Mouse (Mus musculus) liver, postnatal 0 days (tissue): ENCODE data around the gene Tle6. TPM values are rescaled to one million over a fixed set of nuclear protein-coding genes. Genes with fewer than 3 reads are reported as not detected.

Experiments used
- ATAC-seq: fragments of 200-750 bp; cut with Nextera tagmentation; 2 replicates; pipeline ENCODE4 v1.8.0; 2017; ENCODE audit warnings: mild to moderate bottlenecking, moderate library complexity
- DNase-seq: peaks from one replicate; pipeline ENCODE4 v3.0.0-alpha.2; 2016
- H3K27ac ChIP-seq: fragments of 300-500 bp; sonication (generic); 2 replicates; pipeline ENCODE4 v1.5.1; 2014; ENCODE audit warnings: antibody characterized with exemption, moderate library complexity, mild to moderate bottlenecking, low read depth
- H3K27me3 ChIP-seq: fragments of 300-500 bp; sonication (generic); 2 replicates; pipeline ENCODE4 v1.6.1; 2014; ENCODE audit warnings: low read length, control low read depth, mixed read lengths; ENCODE audit not compliant: insufficient read depth
- H3K36me3 ChIP-seq: fragments of 300-500 bp; sonication (generic); replicated peaks from 2 replicates; pipeline ENCODE4 v1.6.1; 2014; ENCODE audit warnings: mild to moderate bottlenecking, control low read depth, low read length, moderate library complexity, mixed read lengths; ENCODE audit not compliant: insufficient read depth
- H3K4me1 ChIP-seq: fragments of 300-500 bp; sonication (generic); 2 replicates; pipeline ENCODE4 v1.6.1; 2014; ENCODE audit warnings: antibody characterized with exemption, mild to moderate bottlenecking, control low read depth; ENCODE audit not compliant: insufficient read depth
- H3K4me2 ChIP-seq: fragments of 300-500 bp; sonication (generic); 2 replicates; pipeline ENCODE4 v1.6.1; 2014; ENCODE audit warnings: low read depth, mild to moderate bottlenecking, low read length, moderate library complexity, mixed read lengths
- H3K4me3 ChIP-seq: fragments of 300-500 bp; sonication (generic); 2 replicates; pipeline ENCODE4 v1.5.1; 2014; ENCODE audit warnings: low read depth, low read length
- H3K9ac ChIP-seq: fragments of 300-500 bp; sonication (generic); replicated peaks from 2 replicates; pipeline ENCODE4 v1.6.1; 2014; ENCODE audit warnings: mild to moderate bottlenecking, moderate library complexity
- H3K9me3 ChIP-seq: fragments of 300-500 bp; sonication (generic); 2 replicates; pipeline ENCODE4 v1.6.1; 2016; ENCODE audit warnings: mild to moderate bottlenecking, control low read depth, low read length, mixed read lengths
- CTCF ChIP-seq: sonication (generic); IDR thresholded peaks from 2 replicates; pipeline ENCODE4 v1.5.1; 2016; ENCODE audit warnings: antibody characterized with exemption, low read depth
- EP300 ChIP-seq: IDR thresholded peaks from 2 replicates; pipeline ENCODE4 v1.6.1; 2016; ENCODE audit warnings: antibody characterized with exemption, low read depth, mild to moderate bottlenecking
- WGBS: fragments of 180-500 bp; shearing (Covaris S2); extraction: QIAGEN DNeasy Blood & Tissue Kit; methylation state at CpG from one replicate; pipeline ENCODE4 v1.1.7; 2014; ENCODE audit not compliant: insufficient replicate concordance; 5-methylcytosine and 5-hydroxymethylcytosine counted together
- polyA plus RNA-seq: library from polyadenylated mRNA; unstranded; fragments of >200 nt; fragmentation: Nextera tagmentation; extraction: Ambion mirVana; gene quantifications from 2 replicates; pipeline ENCODE4 v1.2.1, GENCODE M21; 2015

Tle6 gene
- polyA plus RNA-seq, 1 experiment from 2014 or later, result 3.0 TPM

DNA sequence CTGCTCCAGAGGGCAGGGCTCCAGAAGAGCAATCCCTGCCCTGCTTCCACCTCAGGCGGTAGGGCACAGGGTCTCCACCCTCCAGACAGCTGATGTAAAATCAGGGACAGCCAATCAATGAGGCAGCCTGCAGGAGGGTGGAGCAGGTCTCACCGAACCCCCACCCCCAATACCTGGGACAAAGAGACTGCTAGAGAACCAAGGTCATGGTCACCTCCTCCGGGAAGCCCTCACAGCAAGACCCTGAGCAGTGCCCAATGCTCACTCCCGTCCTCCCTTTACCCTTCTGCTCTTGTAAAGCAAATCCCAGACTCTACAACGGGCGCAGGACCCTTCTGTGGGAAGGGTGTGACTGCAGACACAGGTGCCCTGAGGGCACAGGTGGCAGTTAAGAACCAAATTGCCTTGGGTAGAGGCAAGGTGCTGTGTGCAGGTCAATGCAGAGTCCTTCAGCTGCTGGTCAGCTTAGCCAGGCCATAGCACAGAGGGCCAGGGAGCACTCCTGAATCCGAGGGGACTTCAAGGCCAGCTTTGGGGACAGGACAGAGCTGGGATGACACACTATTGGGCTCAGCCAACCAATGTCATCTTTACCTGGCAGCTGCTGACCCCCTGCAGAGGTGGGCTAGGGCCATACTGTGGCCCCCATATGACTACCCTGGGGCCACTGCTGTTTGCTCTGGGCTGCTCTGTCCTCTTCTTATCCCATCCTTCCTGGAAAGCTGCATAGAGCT lies 58.0 kb downstream of the Tle6 start:
- H3K27me3 ChIP-seq, result no peaks in the 10 kb centered on the region
- H3K9ac ChIP-seq, result peak overlapping the region; percentile 80
- H3K4me2 ChIP-seq, result peak overlapping the region; percentile 99
- H3K4me1 ChIP-seq, result peaks cover 50% of the 10 kb centered on the region
- H3K9me3 ChIP-seq, result no peaks in the 10 kb centered on the region
- ATAC-seq (no peak), DNase-seq (no peak)
- TF ChIP-seq EP300 (no peak), CTCF (no peak)
- 70% methylated on average over 7 of the region's 7 CpGs for WGBS
- H3K27ac ChIP-seq, result peak overlapping the region; percentile 74
- no peak overlapping the region for H3K4me3 ChIP-seq
- H3K36me3 ChIP-seq, result peaks cover 10% of the 10 kb centered on the region; the same call in 1 of the 2 replicates

DNA sequence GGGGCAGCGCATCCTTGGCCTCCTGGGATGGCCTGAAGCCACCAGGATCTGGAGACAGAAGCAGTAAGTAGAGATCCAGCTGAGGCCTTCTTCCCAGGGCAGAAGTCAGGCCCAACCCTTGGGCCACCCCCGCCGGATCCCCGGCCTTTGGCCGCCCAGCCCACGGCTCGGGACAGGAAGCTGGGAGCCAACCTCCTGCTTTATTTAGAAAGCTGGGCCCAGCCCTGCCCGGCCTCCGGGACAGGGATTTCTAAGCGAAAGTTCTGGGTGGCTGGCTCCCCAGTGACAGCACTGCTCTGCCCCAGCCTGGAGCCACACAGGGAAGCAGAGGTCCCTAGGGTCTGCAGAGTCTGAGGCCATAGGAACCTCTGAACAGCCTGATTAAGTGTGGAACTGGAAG lies 59.1 kb downstream of the Tle6 start:
- H3K27ac ChIP-seq, result peak overlapping the region; percentile 74
- ATAC-seq (no peak), DNase-seq (peak; percentile 57)
- peak overlapping the region; percentile 99 for H3K4me2 ChIP-seq
- peaks cover 10% of the 10 kb centered on the region; the same call in 1 of the 2 replicates for H3K36me3 ChIP-seq
- WGBS, result 44% methylated on average over 10 of the region's 10 CpGs
- H3K27me3 ChIP-seq, result no peaks in the 10 kb centered on the region
- H3K9ac ChIP-seq, result peak overlapping the region; percentile 80
- H3K4me1 ChIP-seq, result peaks cover 50% of the 10 kb centered on the region
- no peak overlapping the region for H3K4me3 ChIP-seq
- no peaks in the 10 kb centered on the region for H3K9me3 ChIP-seq
- TF ChIP-seq EP300 (no peak), CTCF (no peak)

DNA sequence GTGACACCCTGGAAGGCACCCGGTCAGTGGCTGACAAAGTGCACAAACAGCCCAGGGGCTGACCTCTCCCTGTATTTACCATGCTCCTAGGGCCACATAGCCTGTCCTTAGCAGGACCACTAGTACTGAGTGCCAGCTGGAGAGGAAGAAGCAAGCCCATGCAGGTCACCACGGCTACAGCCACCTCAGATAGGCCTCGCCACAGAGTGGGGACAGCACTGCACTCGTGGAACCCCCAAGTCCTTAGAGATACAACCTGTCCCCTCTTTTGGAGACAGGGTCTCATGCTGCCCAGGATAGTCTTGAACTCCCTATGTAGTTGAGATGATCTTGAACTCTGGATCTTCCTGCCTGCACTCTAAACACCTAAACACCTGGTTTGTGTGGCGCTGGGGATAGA lies 59.5 kb downstream of the Tle6 start:
- H3K4me3 ChIP-seq, result no peak overlapping the region
- no peak for DNase-seq

More for the DNA sequence above, 59.5 kb downstream of the Tle6 start:
- H3K27ac ChIP-seq, result peak overlapping the region; percentile 74
- H3K9me3 ChIP-seq, result no peaks in the 10 kb centered on the region
- H3K4me2 ChIP-seq, result peak overlapping the region; percentile 99
- H3K4me1 ChIP-seq, result peaks cover 46% of the 10 kb centered on the region
- TF ChIP-seq EP300 (no peak), CTCF (no peak)
- H3K9ac ChIP-seq, result peak overlapping the region; percentile 80; the same call in 1 of the 2 replicates
- ATAC-seq, result no peak
- WGBS, result 63% methylated on average over 5 of the region's 5 CpGs
- no peaks in the 10 kb centered on the region for H3K27me3 ChIP-seq
- H3K36me3 ChIP-seq, result peaks cover 10% of the 10 kb centered on the region; the same call in 1 of the 2 replicates

Other genes with a start within 250 kb of the Tle6 start
- gene Mfsd12, start 243.6 kb downstream of the Tle6 start, polyA plus RNA-seq, result 6.8 and 7.9 TPM in 2 replicates
- 0.71 and 0.94 TPM in 2 replicates for gene 4930404N11Rik, start 235.3 kb downstream of the Tle6 start, polyA plus RNA-seq
- 69.7 and 74.6 TPM in 2 replicates for gene Fzr1, start 222.6 kb downstream of the Tle6 start, polyA plus RNA-seq
- 39.3 and 42.1 TPM in 2 replicates for gene Dohh, start 216.6 kb downstream of the Tle6 start, polyA plus RNA-seq
- 0.40 and 0.70 TPM in 2 replicates for gene Gm48551, start 216.6 kb downstream of the Tle6 start, polyA plus RNA-seq
- gene Gm48552, start 212.1 kb downstream of the Tle6 start, polyA plus RNA-seq, result not detected in 2 replicates
- 1.7 and 2.0 TPM in 2 replicates for gene Smim24, start 208.0 kb downstream of the Tle6 start, polyA plus RNA-seq
- 19.6 and 21.1 TPM in 2 replicates for gene Nfic, start 145.4 kb downstream of the Tle6 start, polyA plus RNA-seq
- gene Celf5, start 118.4 kb downstream of the Tle6 start, polyA plus RNA-seq, result not detected in 2 replicates
- gene Ncln, start 104.7 kb downstream of the Tle6 start, polyA plus RNA-seq, result 29.2 and 30.6 TPM in 2 replicates
- 6.3 and 7.4 TPM in 2 replicates for gene S1pr4, start 100.9 kb downstream of the Tle6 start, polyA plus RNA-seq
- 4.0 and 4.4 TPM in 2 replicates for gene Gna15, start 76.8 kb downstream of the Tle6 start, polyA plus RNA-seq
- gene Gna11, start 55.9 kb downstream of the Tle6 start, polyA plus RNA-seq, result 18.3 and 19.2 TPM in 2 replicates
- 256 and 266 TPM in 2 replicates for gene Aes, start 41.6 kb downstream of the Tle6 start, polyA plus RNA-seq
- 1.2 and 2.2 TPM in 2 replicates for gene Tle2, start 26.5 kb downstream of the Tle6 start, polyA plus RNA-seq
- gene BC025920, start 5.2 kb upstream of the Tle6 start, polyA plus RNA-seq, result 0.13 TPM in 2 replicates
- gene Sirt6, start 26.7 kb upstream of the Tle6 start, polyA plus RNA-seq, result 4.5 and 6.1 TPM in 2 replicates
- gene Ankrd24, start 27.5 kb upstream of the Tle6 start, polyA plus RNA-seq, result 1.8 and 2.1 TPM in 2 replicates
- gene Gm10778, start 48.0 kb upstream of the Tle6 start, polyA plus RNA-seq, result 1.1 and 1.2 TPM in 2 replicates
- gene Zfp433, start 103.8 kb upstream of the Tle6 start, polyA plus RNA-seq, result 3.1 and 4.5 TPM in 2 replicates
- 0.51 and 0.54 TPM in 2 replicates for gene Gm3055, start 170.1 kb upstream of the Tle6 start, polyA plus RNA-seq
- 0.55 and 0.73 TPM in 2 replicates for gene Gm4767, start 211.1 kb upstream of the Tle6 start, polyA plus RNA-seq